Mouse (Mus musculus) C2C12 (cell line): ENCODE measurements around the gene Adcy5. TPM values are rescaled to one million over a fixed set of nuclear protein-coding genes. Genes with fewer than 3 reads are reported as not detected.

Source experiments
- H3K27me3 ChIP-seq: one replicate; pipeline ENCODE4 v1.6.1; 2011; ENCODE audit not compliant: control insufficient read depth, insufficient read depth, insufficient read length
- H3K36me3 ChIP-seq: one replicate; pipeline ENCODE4 v1.6.1; 2011; ENCODE audit not compliant: control insufficient read depth, insufficient read depth
- H3K4me3 ChIP-seq: one replicate; pipeline ENCODE4 v1.5.1; 2011; ENCODE audit warnings: mild to moderate bottlenecking, control low read depth; ENCODE audit not compliant: poor library complexity, insufficient read depth, severe bottlenecking
- H3K79me2 ChIP-seq: one replicate; pipeline ENCODE4 v1.6.1; 2011; ENCODE audit not compliant: control insufficient read depth, insufficient read depth
- H3K79me3 ChIP-seq: one replicate; pipeline ENCODE4 v1.6.1; 2011; ENCODE audit warnings: low read depth, control low read depth
- H3ac ChIP-seq: one replicate; pipeline ENCODE3; 2011; ENCODE audit warnings: low read depth; ENCODE audit not compliant: control insufficient read depth, insufficient read length
- CEBPB ChIP-seq: IDR thresholded peaks from one replicate; pipeline ENCODE4 v1.6.1; 2011; ENCODE audit warnings: low read depth, mild to moderate bottlenecking, control low read depth, moderate library complexity
- CTCF ChIP-seq: IDR thresholded peaks from one replicate; pipeline ENCODE4 v1.5.1; 2011; ENCODE audit not compliant: control insufficient read depth, insufficient read depth, insufficient read length
- FOSL1 ChIP-seq: IDR thresholded peaks from one replicate; pipeline ENCODE4 v1.8.0; 2011; ENCODE audit warnings: mild to moderate bottlenecking, low read length; ENCODE audit not compliant: poor library complexity, insufficient read depth, severe bottlenecking
- MAX ChIP-seq: IDR thresholded peaks from one replicate; pipeline ENCODE4 v1.6.1; 2011; ENCODE audit warnings: mild to moderate bottlenecking, control low read depth
- MYOD1 ChIP-seq: IDR thresholded peaks from one replicate; pipeline ENCODE4 v1.6.1; 2011; ENCODE audit warnings: low read depth; ENCODE audit not compliant: control insufficient read depth, insufficient read length
- MYOG ChIP-seq: IDR thresholded peaks from one replicate; pipeline ENCODE4 v1.6.1; 2011; ENCODE audit not compliant: control insufficient read depth, insufficient read length; ENCODE audit errors: extremely low read depth
- USF1 ChIP-seq: IDR thresholded peaks from one replicate; pipeline ENCODE4 v1.6.1; 2011; ENCODE audit warnings: low read depth, mild to moderate bottlenecking, control low read depth, moderate library complexity
- polyA plus RNA-seq: library from polyadenylated mRNA; unstranded; fragments of >200 nt; fragmentation: generic; extraction: Trizol; gene quantifications from one replicate; pipeline ENCODE4 v1.2.1, GENCODE M21; 2012; ENCODE audit warnings: missing spikeins

Gene Adcy5
- polyA plus RNA-seq, 1 experiment, result 0.02 TPM

DNA sequence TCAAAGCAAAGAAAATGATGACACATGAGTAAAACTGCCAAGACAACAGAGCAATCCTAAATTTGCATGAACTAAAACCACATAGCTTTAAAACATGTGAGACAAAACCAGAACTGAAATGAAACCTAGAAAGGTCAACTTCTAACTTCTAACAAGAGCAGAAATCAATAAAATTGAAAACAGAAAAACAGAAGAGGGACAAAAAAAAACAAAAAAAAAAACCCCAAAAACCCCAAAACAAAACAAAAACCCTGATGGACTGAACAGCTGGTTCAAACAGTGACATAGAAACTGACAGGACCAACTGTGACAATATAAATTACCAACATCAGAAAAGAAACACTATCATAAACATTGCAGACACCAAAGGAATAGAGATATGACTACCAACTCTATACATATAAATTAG lies 162.2 kb downstream of the Adcy5 start:
- no peaks in the 10 kb centered on the region for H3K79me3 ChIP-seq
- TF ChIP-seq MYOG, result no peak
- TF ChIP-seq CTCF, result no peak
- peak; percentile 75 for TF ChIP-seq MYOD1
- TF ChIP-seq CEBPB, result no peak
- H3K27me3 ChIP-seq, result no peaks in the 10 kb centered on the region
- H3K36me3 ChIP-seq, result no peaks in the 10 kb centered on the region
- no peak overlapping the region for H3K4me3 ChIP-seq
- no peaks in the 10 kb centered on the region for H3K79me2 ChIP-seq
- no peak overlapping the region for H3ac ChIP-seq

DNA sequence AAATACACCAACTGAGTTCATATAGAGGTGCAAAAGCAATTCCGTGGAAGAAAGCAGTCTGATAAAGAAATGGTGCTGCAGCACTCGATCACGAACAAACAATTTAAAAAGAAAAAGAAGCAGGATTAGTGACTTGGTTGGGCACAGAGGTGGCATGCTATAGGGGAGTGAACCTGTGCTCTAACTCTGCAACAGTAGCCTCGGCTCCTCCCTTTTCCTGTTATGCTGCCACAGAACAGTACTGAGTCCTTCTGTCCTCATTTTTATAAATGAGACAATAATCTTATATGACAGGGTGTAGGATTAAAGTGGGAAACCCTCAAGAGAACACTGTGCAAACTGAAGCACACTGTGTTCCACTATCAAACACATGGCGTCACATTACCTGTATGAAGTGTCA lies 162.8 kb downstream of the Adcy5 start:
- Histone ChIP-seq H3K79me3 (no peaks in the 10 kb centered on the region), H3K36me3 (no peaks in the 10 kb centered on the region)
- TF ChIP-seq MAX, result no peak
- TF ChIP-seq CTCF, result no peak
- TF ChIP-seq CEBPB, result no peak
- no peak for TF ChIP-seq MYOD1
- TF ChIP-seq FOSL1, result no peak
- TF ChIP-seq MYOG, result no peak
- no peak for TF ChIP-seq USF1

DNA sequence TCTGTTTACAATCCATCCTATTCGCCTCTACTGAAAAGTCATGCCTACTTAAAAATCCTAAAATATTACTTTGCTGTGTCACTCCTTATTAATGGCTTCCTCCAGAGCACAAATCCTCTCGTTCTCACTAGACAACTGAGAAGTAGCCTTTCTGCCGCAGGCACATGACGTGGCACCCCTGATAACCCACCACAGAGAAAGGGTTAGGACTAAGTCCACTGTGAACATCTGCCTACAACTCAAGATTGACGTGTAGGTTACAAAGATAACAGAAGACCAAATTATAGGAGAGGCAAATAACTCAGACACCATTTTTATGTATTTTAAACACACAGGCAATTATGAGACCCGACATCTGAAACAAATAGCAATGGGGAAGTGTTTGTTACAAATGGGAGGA lies 163.7 kb downstream of the Adcy5 start:
- Histone ChIP-seq H3K79me2 (no peaks in the 10 kb centered on the region), H3ac (no peak overlapping the region), H3K27me3 (no peaks in the 10 kb centered on the region), H3K79me3 (no peaks in the 10 kb centered on the region), H3K36me3 (no peaks in the 10 kb centered on the region), H3K4me3 (no peak overlapping the region)
- no peak for TF ChIP-seq USF1
- no peak for TF ChIP-seq MYOG
- TF ChIP-seq MYOD1, result no peak
- no peak for TF ChIP-seq MAX
- no peak for TF ChIP-seq FOSL1
- no peak for TF ChIP-seq CEBPB
- no peak for TF ChIP-seq CTCF

More for the DNA sequence above, 162.8 kb downstream of the Adcy5 start:
- no peaks in the 10 kb centered on the region for H3K27me3 ChIP-seq
- H3ac ChIP-seq, result no peak overlapping the region
- H3K79me2 ChIP-seq, result no peaks in the 10 kb centered on the region
- no peak overlapping the region for H3K4me3 ChIP-seq

DNA sequence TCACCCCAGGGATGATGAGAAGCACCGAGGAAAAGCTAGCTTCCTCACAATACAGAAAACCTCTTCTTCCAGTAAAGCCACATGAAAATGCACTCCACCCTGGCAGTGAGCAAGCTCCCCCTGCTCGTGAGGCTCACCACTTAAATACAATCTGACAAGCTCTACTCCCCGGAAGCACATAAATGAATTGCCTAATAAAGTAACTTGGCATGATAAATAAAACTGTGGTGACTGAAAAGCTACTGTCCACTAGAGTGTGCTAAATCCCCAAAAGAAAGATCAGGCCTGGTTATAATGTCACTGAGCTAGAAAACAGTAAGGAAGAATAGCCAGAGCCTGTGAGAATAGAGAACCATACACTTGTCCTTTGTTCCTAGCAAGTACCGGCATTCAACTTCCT lies 164.7 kb downstream of the Adcy5 start:
- no peak overlapping the region for H3ac ChIP-seq
- no peaks in the 10 kb centered on the region for H3K27me3 ChIP-seq
- TF ChIP-seq MAX (no peak), CTCF (no peak), MYOG (no peak), USF1 (no peak), MYOD1 (no peak), FOSL1 (no peak), CEBPB (no peak)
- H3K4me3 ChIP-seq, result no peak overlapping the region
- H3K79me2 ChIP-seq, result no peaks in the 10 kb centered on the region
- H3K79me3 ChIP-seq, result no peaks in the 10 kb centered on the region
- H3K36me3 ChIP-seq, result no peaks in the 10 kb centered on the region

DNA sequence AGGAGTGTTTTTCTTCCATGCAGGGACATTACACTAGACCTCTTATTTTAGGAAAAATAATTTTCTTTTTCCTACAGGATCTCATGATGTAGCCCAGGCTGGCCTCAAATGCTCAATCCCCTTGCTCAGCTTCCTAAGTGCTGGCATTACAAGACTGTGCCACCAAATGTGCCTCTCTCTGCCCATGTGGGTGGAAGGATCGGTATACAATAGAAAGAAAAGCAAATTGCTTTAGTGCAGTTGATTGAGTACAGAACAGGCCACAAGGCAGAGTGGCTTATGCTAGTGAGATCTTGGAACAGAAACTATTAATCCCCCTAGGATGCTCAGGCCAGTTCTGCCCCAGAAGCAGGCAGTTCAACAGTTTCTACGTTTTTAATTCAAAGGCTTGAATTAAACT lies 165.1 kb downstream of the Adcy5 start:
- Histone ChIP-seq H3K27me3 (no peaks in the 10 kb centered on the region), H3K79me3 (no peaks in the 10 kb centered on the region), H3K79me2 (no peaks in the 10 kb centered on the region), H3K4me3 (no peak overlapping the region), H3K36me3 (no peaks in the 10 kb centered on the region), H3ac (no peak overlapping the region)
- no peak for TF ChIP-seq CEBPB
- TF ChIP-seq MAX, result no peak
- TF ChIP-seq CTCF, result no peak
- no peak for TF ChIP-seq MYOD1
- TF ChIP-seq MYOG, result no peak
- TF ChIP-seq FOSL1, result no peak
- TF ChIP-seq USF1, result no peak

DNA sequence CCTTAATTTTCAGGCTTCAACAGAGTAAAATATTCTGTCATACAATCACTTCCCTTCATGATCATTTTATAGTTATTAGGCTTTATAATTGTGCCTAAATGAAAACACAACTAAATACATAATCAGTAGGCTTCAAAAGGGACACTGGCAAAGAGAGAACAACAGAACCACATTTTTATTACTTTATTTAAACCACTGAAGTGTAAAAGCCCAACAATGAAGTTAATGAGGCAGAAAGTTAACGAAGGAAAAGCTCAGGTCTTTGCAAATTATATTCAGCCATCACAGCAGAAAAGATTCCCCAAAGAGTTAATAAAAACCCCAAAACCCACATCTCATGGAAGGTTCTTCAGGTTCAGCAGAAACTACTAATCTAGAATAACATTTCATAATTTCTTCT lies 175.8 kb downstream of the Adcy5 start:
- Histone ChIP-seq H3K4me3 (no peak overlapping the region), H3ac (no peak overlapping the region), H3K79me3 (no peaks in the 10 kb centered on the region), H3K79me2 (no peaks in the 10 kb centered on the region), H3K36me3 (no peaks in the 10 kb centered on the region), H3K27me3 (no peaks in the 10 kb centered on the region)
- no peak for TF ChIP-seq MYOD1
- no peak for TF ChIP-seq MAX
- TF ChIP-seq USF1, result no peak
- no peak for TF ChIP-seq CEBPB

Other genes with a start within 250 kb of the Adcy5 start
- gene Hacd2, start 132.4 kb upstream of the Adcy5 start, polyA plus RNA-seq, result 35.9 TPM
- gene Sec22a, start 209.0 kb downstream of the Adcy5 start, polyA plus RNA-seq, result 8.2 TPM